In genomic region chr11:43385055-43385649, GRCm38 (mm10) we compare ENCODE assay signal across 8 mouse cellular contexts. TPM values are rescaled to one million over a fixed set of nuclear protein-coding genes. Genes with fewer than 3 reads are reported as not detected.
A peak's percentile ranks its signal among the peaks of the same experiment; 100 is the strongest.
DNase-seq lines count a peak whose midpoint lies in the region; ATAC-seq lines count a peak whose summit lies in the region.

No protein-coding gene starts in this region.

- ATAC-seq in CD4-positive, CD25-positive, alpha-beta regulatory T cell, adult 4 months, result peak; percentile 66
- peak; percentile 87 for ATAC-seq in forebrain, embryonic 15.5 days (replicated peaks)
- ATAC-seq in liver, embryonic 16.5 days (ENCODE audit: low read depth), result peak; percentile 79
- peak; percentile 81 for ATAC-seq in stomach, embryonic 16.5 days (ENCODE audit: insufficient read depth, low FRiP score)

- H3K9ac ChIP-seq in forebrain, embryonic 15.5 days (replicated peaks), result peak overlapping the region; percentile 54
- H3K9ac ChIP-seq in liver, embryonic 16.5 days (ENCODE audit: low read depth, low read length), result peak overlapping the region; percentile 28; the same call in 1 of the 2 replicates
- peak overlapping the region; percentile 68 for H3K9ac ChIP-seq in stomach, embryonic 16.5 days (ENCODE audit: low read length)

- peak overlapping the region; percentile 59 for H3K4me3 ChIP-seq in brown adipose tissue, adult 24 weeks (ENCODE audit: insufficient read depth, low read depth, low read length)
- H3K4me3 ChIP-seq in forebrain, embryonic 15.5 days, result peak overlapping the region; percentile 39
- peak overlapping the region; percentile 36 for H3K4me3 ChIP-seq in liver, embryonic 16.5 days (ENCODE audit: low read depth, low read length)
- peak overlapping the region; percentile 41 for H3K4me3 ChIP-seq in stomach, embryonic 16.5 days (replicated peaks; ENCODE audit: low read length)

- H3K4me1 ChIP-seq in brown adipose tissue, adult 24 weeks (ENCODE audit: control insufficient read depth, insufficient read depth, insufficient read length, low read length), result peaks cover 3% of the 10 kb centered on the region; the same call in 1 of the 2 replicates
- peaks cover 14% of the 10 kb centered on the region for H3K4me1 ChIP-seq in forebrain, embryonic 15.5 days
- H3K4me1 ChIP-seq in liver, embryonic 16.5 days (ENCODE audit: control insufficient read depth, low read depth, low read length), result no peaks in the 10 kb centered on the region
- no peaks in the 10 kb centered on the region for H3K4me1 ChIP-seq in stomach, embryonic 16.5 days (ENCODE audit: control insufficient read depth, insufficient read depth, low read length)

- H3K27ac ChIP-seq in brown adipose tissue, adult 24 weeks (replicated peaks; ENCODE audit: low read depth, low read length), result peak overlapping the region; percentile 86
- H3K27ac ChIP-seq in forebrain, embryonic 15.5 days (replicated peaks), result peak overlapping the region; percentile 66
- H3K27ac ChIP-seq in liver, embryonic 16.5 days (ENCODE audit: low read length), result peak overlapping the region; percentile 67
- H3K27ac ChIP-seq in stomach, embryonic 16.5 days (ENCODE audit: low read length), result peak overlapping the region; percentile 60

- intact Hi-C loops in heart, postnatal 14 days (cut with DNase I), result no loop called here

- DNase-seq in heart, postnatal 14 days, result peak; percentile 52 to 55
- DNase-seq in kidney, postnatal 36 days, result peak; percentile 54 to 69
- peak; percentile 63 for DNase-seq in neural tube, embryonic 10.5 days (ENCODE audit: extremely low spot score, low spot score)

- 1% methylated on average over 18 of the region's 18 CpGs for WGBS in forebrain, embryonic 15.5 days
- WGBS in liver, embryonic 16.5 days (ENCODE audit: insufficient replicate concordance), result 2% methylated on average over 18 of the region's 18 CpGs
- WGBS in stomach, embryonic 16.5 days, result 2% methylated on average over 18 of the region's 18 CpGs

- no peaks in the 10 kb centered on the region for H3K27me3 ChIP-seq in forebrain, embryonic 15.5 days
- no peaks in the 10 kb centered on the region; the same call in 1 of the 2 replicates for H3K27me3 ChIP-seq in liver, embryonic 16.5 days (ENCODE audit: control insufficient read depth, insufficient read depth, low read depth, low read length)
- no peaks in the 10 kb centered on the region; the same call in 1 of the 2 replicates for H3K27me3 ChIP-seq in stomach, embryonic 16.5 days (ENCODE audit: control insufficient read depth, insufficient read depth, low read length)

- no peaks in the 10 kb centered on the region for H3K36me3 ChIP-seq in forebrain, embryonic 15.5 days
- no peaks in the 10 kb centered on the region for H3K36me3 ChIP-seq in liver, embryonic 16.5 days (ENCODE audit: control insufficient read depth, insufficient read depth)
- no peaks in the 10 kb centered on the region for H3K36me3 ChIP-seq in stomach, embryonic 16.5 days (ENCODE audit: control insufficient read depth, insufficient read depth, low read length)

- peak overlapping the region; percentile 80 for H3K4me2 ChIP-seq in forebrain, embryonic 15.5 days (replicated peaks)
- peak overlapping the region; percentile 47 for H3K4me2 ChIP-seq in liver, embryonic 16.5 days (ENCODE audit: low read depth, low read length)
- peak overlapping the region; percentile 77 for H3K4me2 ChIP-seq in stomach, embryonic 16.5 days (ENCODE audit: low read depth, low read length)

- no peaks in the 10 kb centered on the region for H3K9me3 ChIP-seq in forebrain, embryonic 15.5 days
- no peaks in the 10 kb centered on the region for H3K9me3 ChIP-seq in liver, embryonic 16.5 days (replicated peaks; ENCODE audit: control insufficient read depth, low read length)
- H3K9me3 ChIP-seq in stomach, embryonic 16.5 days (replicated peaks; ENCODE audit: control insufficient read depth, low read length), result no peaks in the 10 kb centered on the region

RNA-seq across cellular contexts. Expression of gene Pttg1, which starts 40.9 kb away (rescaled TPM):
- 100 to 1,000 TPM; 183 to 195 TPM for polyA plus RNA-seq in CD4-positive, CD25-positive, alpha-beta regulatory T cell, adult 4 months (2017; shearing (Covaris generic))
- 157 and 160 TPM in 2 replicates for polyA plus RNA-seq in brown adipose tissue, adult 24 weeks (2012; ENCODE audit: insufficient read depth, insufficient read length, missing spikeins)
- polyA plus RNA-seq in forebrain, embryonic 15.5 days (2015; fragmentation: Nextera tagmentation; extraction: Ambion mirVana), result 30.7 and 34.8 TPM in 2 replicates
- 10 to 100 TPM; 55.6 to 58.5 TPM for total RNA-seq in heart, postnatal 14 days (2021)
- polyA plus RNA-seq in liver, embryonic 16.5 days (2015; fragmentation: Nextera tagmentation; extraction: Ambion mirVana), result 40.6 and 43.7 TPM in 2 replicates
- polyA plus RNA-seq in stomach, embryonic 16.5 days (2015; fragmentation: Nextera tagmentation; extraction: Ambion mirVana), result 58.7 and 65.1 TPM in 2 replicates

RNA-seq across cellular contexts. Expression of gene Slu7, which starts 48.4 kb away (rescaled TPM):
- 100 to 1,000 TPM; 103 to 115 TPM for polyA plus RNA-seq in CD4-positive, CD25-positive, alpha-beta regulatory T cell, adult 4 months (2017; shearing (Covaris generic))
- 15.2 and 20.3 TPM in 2 replicates for polyA plus RNA-seq in brown adipose tissue, adult 24 weeks (2012; ENCODE audit: insufficient read depth, insufficient read length, missing spikeins)
- polyA plus RNA-seq in forebrain, embryonic 15.5 days (2015; fragmentation: Nextera tagmentation; extraction: Ambion mirVana), result 72.1 and 75.4 TPM in 2 replicates
- total RNA-seq in heart, postnatal 14 days (2021), result 10 to 100 TPM; 28.4 to 29.0 TPM
- polyA plus RNA-seq in liver, embryonic 16.5 days (2015; fragmentation: Nextera tagmentation; extraction: Ambion mirVana), result 21.7 and 22.1 TPM in 2 replicates
- polyA plus RNA-seq in stomach, embryonic 16.5 days (2015; fragmentation: Nextera tagmentation; extraction: Ambion mirVana), result 47.0 and 51.1 TPM in 2 replicates

Comparison
In these comparisons a context has a peak if more than half of its experiments do, and no peak if none do; other contexts are left out.
1. Peak in every context shown above with its lines: DNase-seq, ATAC-seq, H3K4me3 ChIP-seq and H3K27ac ChIP-seq.